Mouse (Mus musculus): ENCODE results near the gene Nr6a1. TPM values are rescaled to one million over a fixed set of nuclear protein-coding genes. Genes with fewer than 3 reads are reported as not detected.

Nr6a1 gene
- polyA plus RNA-seq, 1 experiment from 2014 or later = 4.0 TPM

- no peak overlapping the region for H3K9ac ChIP-seq
- H3K4me3 ChIP-seq (replicated peaks; ENCODE audit: low read length) = no peak overlapping the region
- ATAC-seq (ENCODE audit: low FRiP score) = no peak
- H3K36me3 ChIP-seq (replicated peaks; ENCODE audit: control insufficient read depth, insufficient read depth) = no peaks in the 10 kb centered on the region
- no peak overlapping the region for H3K27ac ChIP-seq
- DNase-seq (ENCODE audit: low spot score) = no peak
- H3K4me2 ChIP-seq (replicated peaks) = no peak overlapping the region
- WGBS = 87% methylated on average over 5 of the region's 5 CpGs
- no peaks in the 10 kb centered on the region for H3K4me1 ChIP-seq (replicated peaks; ENCODE audit: control insufficient read depth, insufficient read depth, low read length)
- H3K9me3 ChIP-seq (ENCODE audit: control insufficient read depth, low read length) = no peaks in the 10 kb centered on the region
- no peaks in the 10 kb centered on the region for H3K27me3 ChIP-seq (ENCODE audit: control insufficient read depth, insufficient read depth, low read length)
These were observed 30.3 kb upstream of the Nr6a1 start for GRCm38 (mm10) chr2:38957671-38958223.

GRCm38 (mm10) chr2:38956062-38956461 is 28.6 kb upstream of the Nr6a1 start:
- Histone ChIP-seq H3K9ac (no peak overlapping the region), H3K4me3 (replicated peaks; ENCODE audit: low read length) (no peak overlapping the region), H3K27me3 (ENCODE audit: control insufficient read depth, insufficient read depth, low read length) (no peaks in the 10 kb centered on the region), H3K4me1 (replicated peaks; ENCODE audit: control insufficient read depth, insufficient read depth, low read length) (no peaks in the 10 kb centered on the region), H3K27ac (no peak overlapping the region), H3K9me3 (ENCODE audit: control insufficient read depth, low read length) (no peaks in the 10 kb centered on the region), H3K36me3 (replicated peaks; ENCODE audit: control insufficient read depth, insufficient read depth) (no peaks in the 10 kb centered on the region), H3K4me2 (replicated peaks) (no peak overlapping the region)
- ATAC-seq (ENCODE audit: low FRiP score) (no peak), DNase-seq (ENCODE audit: low spot score) (no peak)
- 76% methylated on average over 2 of the region's 2 CpGs for WGBS

- H3K9ac ChIP-seq = no peak overlapping the region
- 0 out of 2 replicates have a peak, but pooled peaks cover 6% of the 10 kb centered on the region for H3K4me1 ChIP-seq (replicated peaks; ENCODE audit: control insufficient read depth, insufficient read depth, low read length)
- H3K4me2 ChIP-seq (replicated peaks) = no peak overlapping the region
- no peak for DNase-seq (ENCODE audit: low spot score)
- WGBS = 72% methylated on average over 5 of the region's 5 CpGs
- H3K27ac ChIP-seq = no peak overlapping the region
- no peak for ATAC-seq (ENCODE audit: low FRiP score)
- H3K36me3 ChIP-seq (replicated peaks; ENCODE audit: control insufficient read depth, insufficient read depth) = no peaks in the 10 kb centered on the region
- no peak overlapping the region for H3K4me3 ChIP-seq (replicated peaks; ENCODE audit: low read length)
- no peaks in the 10 kb centered on the region for H3K27me3 ChIP-seq (ENCODE audit: control insufficient read depth, insufficient read depth, low read length)
- no peaks in the 10 kb centered on the region for H3K9me3 ChIP-seq (ENCODE audit: control insufficient read depth, low read length)
These were observed 25.8 kb upstream of the Nr6a1 start for GRCm38 (mm10) chr2:38953152-38953883.

- peak; percentile 79; the same call in 1 of the 2 replicates for ATAC-seq (ENCODE audit: low FRiP score)
- WGBS = 70% methylated on average over 7 of the region's 7 CpGs
- H3K4me1 ChIP-seq (replicated peaks; ENCODE audit: control insufficient read depth, insufficient read depth, low read length) = 0 out of 2 replicates have a peak, but pooled peaks cover 6% of the 10 kb centered on the region
- no peaks in the 10 kb centered on the region for H3K27me3 ChIP-seq (ENCODE audit: control insufficient read depth, insufficient read depth, low read length)
- H3K27ac ChIP-seq = no peak overlapping the region
- H3K36me3 ChIP-seq (replicated peaks; ENCODE audit: control insufficient read depth, insufficient read depth) = no peaks in the 10 kb centered on the region
- H3K9ac ChIP-seq = no peak overlapping the region
- H3K4me2 ChIP-seq (replicated peaks) = no peak overlapping the region
- no peaks in the 10 kb centered on the region for H3K9me3 ChIP-seq (ENCODE audit: control insufficient read depth, low read length)
- H3K4me3 ChIP-seq (replicated peaks; ENCODE audit: low read length) = no peak overlapping the region
- DNase-seq (ENCODE audit: low spot score) = peak; percentile 63
These were observed 22.8 kb upstream of the Nr6a1 start for GRCm38 (mm10) chr2:38950281-38950719.

- DNase-seq (ENCODE audit: low spot score) (no peak), ATAC-seq (ENCODE audit: low FRiP score) (no peak)
- H3K9me3 ChIP-seq (ENCODE audit: control insufficient read depth, low read length) = no peaks in the 10 kb centered on the region
- H3K4me1 ChIP-seq (replicated peaks; ENCODE audit: control insufficient read depth, insufficient read depth, low read length) = 0 out of 2 replicates have a peak, but pooled peaks cover 6% of the 10 kb centered on the region
- no peak overlapping the region for H3K4me3 ChIP-seq (replicated peaks; ENCODE audit: low read length)
- no peak overlapping the region for H3K9ac ChIP-seq
- H3K27ac ChIP-seq = no peak overlapping the region
- H3K4me2 ChIP-seq (replicated peaks) = no peak overlapping the region
- 76% methylated on average over 7 of the region's 7 CpGs for WGBS
- H3K36me3 ChIP-seq (replicated peaks; ENCODE audit: control insufficient read depth, insufficient read depth) = no peaks in the 10 kb centered on the region
- no peaks in the 10 kb centered on the region for H3K27me3 ChIP-seq (ENCODE audit: control insufficient read depth, insufficient read depth, low read length)
These were observed 20.1 kb upstream of the Nr6a1 start for GRCm38 (mm10) chr2:38947566-38947965.

GRCm38 (mm10) chr2:38944460-38945161 is 17.1 kb upstream of the Nr6a1 start:
- no peaks in the 10 kb centered on the region for H3K4me1 ChIP-seq (replicated peaks; ENCODE audit: control insufficient read depth, insufficient read depth, low read length)
- H3K27me3 ChIP-seq (ENCODE audit: control insufficient read depth, insufficient read depth, low read length) = no peaks in the 10 kb centered on the region
- ATAC-seq (ENCODE audit: low FRiP score) = no peak
- no peaks in the 10 kb centered on the region for H3K9me3 ChIP-seq (ENCODE audit: control insufficient read depth, low read length)
- DNase-seq (ENCODE audit: low spot score) = no peak
- 85% methylated on average over 3 of the region's 3 CpGs for WGBS
- no peak overlapping the region for H3K27ac ChIP-seq
- no peak overlapping the region for H3K4me3 ChIP-seq (replicated peaks; ENCODE audit: low read length)
- H3K4me2 ChIP-seq (replicated peaks) = no peak overlapping the region
- no peak overlapping the region for H3K9ac ChIP-seq
- no peaks in the 10 kb centered on the region for H3K36me3 ChIP-seq (replicated peaks; ENCODE audit: control insufficient read depth, insufficient read depth)

GRCm38 (mm10) chr2:38943977-38944376 is 16.5 kb upstream of the Nr6a1 start:
- ATAC-seq (ENCODE audit: low FRiP score) = no peak
- no peak overlapping the region for H3K27ac ChIP-seq
- H3K27me3 ChIP-seq (ENCODE audit: control insufficient read depth, insufficient read depth, low read length) = no peaks in the 10 kb centered on the region
- no peak overlapping the region for H3K9ac ChIP-seq
- no peaks in the 10 kb centered on the region for H3K4me1 ChIP-seq (replicated peaks; ENCODE audit: control insufficient read depth, insufficient read depth, low read length)
- WGBS = 44% methylated on average over 2 of the region's 2 CpGs
- no peak overlapping the region for H3K4me2 ChIP-seq (replicated peaks)
- DNase-seq (ENCODE audit: low spot score) = no peak
- H3K4me3 ChIP-seq (replicated peaks; ENCODE audit: low read length) = no peak overlapping the region
- no peaks in the 10 kb centered on the region for H3K36me3 ChIP-seq (replicated peaks; ENCODE audit: control insufficient read depth, insufficient read depth)
- H3K9me3 ChIP-seq (ENCODE audit: control insufficient read depth, low read length) = no peaks in the 10 kb centered on the region

GRCm38 (mm10) chr2:38943161-38943560 is 15.7 kb upstream of the Nr6a1 start:
- WGBS = 88% methylated on average over 5 of the region's 5 CpGs
- no peaks in the 10 kb centered on the region for H3K27me3 ChIP-seq (ENCODE audit: control insufficient read depth, insufficient read depth, low read length)
- ATAC-seq (ENCODE audit: low FRiP score) (no peak), DNase-seq (ENCODE audit: low spot score) (no peak)
- no peaks in the 10 kb centered on the region for H3K36me3 ChIP-seq (replicated peaks; ENCODE audit: control insufficient read depth, insufficient read depth)
- no peak overlapping the region for H3K4me3 ChIP-seq (replicated peaks; ENCODE audit: low read length)
- H3K4me2 ChIP-seq (replicated peaks) = no peak overlapping the region
- H3K4me1 ChIP-seq (replicated peaks; ENCODE audit: control insufficient read depth, insufficient read depth, low read length) = no peaks in the 10 kb centered on the region
- H3K9ac ChIP-seq = no peak overlapping the region
- H3K27ac ChIP-seq = no peak overlapping the region
- no peaks in the 10 kb centered on the region for H3K9me3 ChIP-seq (ENCODE audit: control insufficient read depth, low read length)

- ATAC-seq (ENCODE audit: low FRiP score) (no peak), DNase-seq (ENCODE audit: low spot score) (peak; percentile 10)
- Histone ChIP-seq H3K27ac (no peak overlapping the region), H3K36me3 (replicated peaks; ENCODE audit: control insufficient read depth, insufficient read depth) (no peaks in the 10 kb centered on the region), H3K4me1 (replicated peaks; ENCODE audit: control insufficient read depth, insufficient read depth, low read length) (no peaks in the 10 kb centered on the region), H3K4me3 (replicated peaks; ENCODE audit: low read length) (no peak overlapping the region), H3K27me3 (ENCODE audit: control insufficient read depth, insufficient read depth, low read length) (no peaks in the 10 kb centered on the region), H3K9me3 (ENCODE audit: control insufficient read depth, low read length) (no peaks in the 10 kb centered on the region), H3K4me2 (replicated peaks) (no peak overlapping the region), H3K9ac (no peak overlapping the region)
- 86% methylated on average over 2 of the region's 2 CpGs for WGBS
These were observed 14.4 kb upstream of the Nr6a1 start for GRCm38 (mm10) chr2:38941898-38942297.

Measured in hindbrain, embryonic 14.5 days (tissue).